Mouse (Mus musculus): ENCODE measurements around the gene Tmem54. TPM values are rescaled to one million over a fixed set of nuclear protein-coding genes. Genes with fewer than 3 reads are reported as not detected.
A peak's percentile ranks its signal among the peaks of the same experiment; 100 is the strongest.

Gene Tmem54
- polyA plus RNA-seq, 1 experiment, result 851 TPM

DNA sequence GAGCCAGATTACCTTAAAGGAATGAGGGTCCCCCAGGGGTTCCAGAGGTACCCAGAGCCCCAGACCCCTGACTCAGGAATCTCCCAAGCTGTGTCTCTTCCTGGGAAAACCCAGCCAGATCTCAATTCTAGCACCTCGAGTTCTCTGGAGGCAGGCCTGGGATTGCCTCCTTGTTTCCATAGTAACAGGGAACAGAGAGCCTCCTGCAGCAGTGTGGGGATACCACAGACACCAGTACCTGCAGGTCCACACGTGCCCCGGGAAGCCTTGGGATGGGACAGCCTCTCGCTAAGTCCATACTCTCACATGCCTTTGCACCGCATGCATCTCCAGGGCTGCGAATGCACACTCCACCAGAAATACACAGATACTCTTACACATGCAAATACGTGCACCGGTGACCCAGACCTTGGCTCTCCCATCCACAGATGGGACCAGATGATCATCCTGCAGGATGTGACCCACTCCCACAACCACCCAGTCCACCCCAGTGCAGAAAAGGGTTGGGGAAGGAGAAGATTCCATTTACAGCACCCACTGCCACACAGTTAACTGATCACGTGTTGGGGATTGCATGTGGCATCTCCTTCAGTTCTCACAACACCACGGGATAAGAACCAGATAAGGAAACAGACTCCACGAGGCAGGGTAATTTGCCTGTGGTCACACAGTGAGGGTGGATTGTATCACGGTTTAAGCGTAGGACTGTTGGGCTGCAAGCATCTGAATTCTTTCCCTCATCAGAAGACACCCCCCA lies 23.4 kb downstream of the Tmem54 start:
- Histone ChIP-seq H3K27me3 (ENCODE audit: control insufficient read depth, insufficient read depth, low read length) (peaks cover 5% of the 10 kb centered on the region; the same call in 1 of the 2 replicates), H3K4me3 (ENCODE audit: low read depth, low read length) (no peak overlapping the region), H3K36me3 (ENCODE audit: control insufficient read depth, insufficient read depth, low read length) (no peaks in the 10 kb centered on the region), H3K27ac (ENCODE audit: insufficient read depth, low read depth, low read length) (no peak overlapping the region), H3K4me1 (ENCODE audit: control insufficient read depth, insufficient read depth, insufficient read length, low read length) (peaks cover 9% of the 10 kb centered on the region; the same call in 1 of the 2 replicates)
- 60% methylated on average over 13 of the region's 13 CpGs for WGBS
- no peak for TF ChIP-seq POLR2A (IDR thresholded peaks at IDR 0.05; ENCODE audit: low read depth, low read length)
- TF ChIP-seq CTCF (IDR thresholded peaks at IDR 0.05; ENCODE audit: extremely low read depth, insufficient read length, insufficient replicate concordance, low read depth, low read length), result no peak

DNA sequence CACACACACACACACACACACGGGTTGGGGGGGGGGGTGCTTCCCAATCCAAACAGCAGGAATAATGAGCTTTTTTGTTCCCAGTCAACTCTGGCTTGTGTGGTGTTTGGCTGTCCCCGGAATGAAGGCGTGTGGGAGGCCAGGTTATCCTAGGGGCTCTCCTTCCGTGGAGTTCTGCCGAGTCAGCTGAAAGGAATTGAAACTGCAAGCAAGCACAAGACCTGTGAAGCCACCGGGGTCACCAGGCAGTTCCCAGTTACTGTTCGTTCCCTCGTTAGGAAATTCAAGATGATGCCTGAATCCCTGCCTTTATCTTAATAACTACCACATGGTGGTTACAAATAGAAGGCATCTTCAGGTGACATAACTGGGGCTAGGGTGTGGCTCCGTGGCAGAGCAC lies 24.0 kb downstream of the Tmem54 start:
- H3K27ac ChIP-seq (ENCODE audit: insufficient read depth, low read depth, low read length), result no peak overlapping the region
- WGBS, result 30% methylated on average over 9 of the region's 9 CpGs

GRCm38 (mm10) chr4:129130149-129130548 lies 24.8 kb downstream of the Tmem54 start:
- TF ChIP-seq POLR2A (IDR thresholded peaks at IDR 0.05; ENCODE audit: low read depth, low read length), result no peak
- peak; percentile 93; the same call in 1 of the 2 replicates for TF ChIP-seq CTCF (IDR thresholded peaks at IDR 0.05; ENCODE audit: extremely low read depth, insufficient read length, insufficient replicate concordance, low read depth, low read length)
- Histone ChIP-seq H3K27ac (ENCODE audit: insufficient read depth, low read depth, low read length) (no peak overlapping the region), H3K4me1 (ENCODE audit: control insufficient read depth, insufficient read depth, insufficient read length, low read length) (peaks cover 9% of the 10 kb centered on the region; the same call in 1 of the 2 replicates), H3K4me3 (ENCODE audit: low read depth, low read length) (no peak overlapping the region), H3K36me3 (ENCODE audit: control insufficient read depth, insufficient read depth, low read length) (no peaks in the 10 kb centered on the region), H3K27me3 (ENCODE audit: control insufficient read depth, insufficient read depth, low read length) (no peaks in the 10 kb centered on the region)
- 4% methylated on average over 8 of the region's 8 CpGs for WGBS

More for the DNA sequence above, 24.0 kb downstream of the Tmem54 start:
- no peak for TF ChIP-seq CTCF (IDR thresholded peaks at IDR 0.05; ENCODE audit: extremely low read depth, insufficient read length, insufficient replicate concordance, low read depth, low read length)
- no peak for TF ChIP-seq POLR2A (IDR thresholded peaks at IDR 0.05; ENCODE audit: low read depth, low read length)
- H3K36me3 ChIP-seq (ENCODE audit: control insufficient read depth, insufficient read depth, low read length), result no peaks in the 10 kb centered on the region
- peaks cover 4% of the 10 kb centered on the region; the same call in 1 of the 2 replicates for H3K27me3 ChIP-seq (ENCODE audit: control insufficient read depth, insufficient read depth, low read length)
- H3K4me3 ChIP-seq (ENCODE audit: low read depth, low read length), result no peak overlapping the region
- H3K4me1 ChIP-seq (ENCODE audit: control insufficient read depth, insufficient read depth, insufficient read length, low read length), result peaks cover 9% of the 10 kb centered on the region; the same call in 1 of the 2 replicates

GRCm38 (mm10) chr4:129130755-129131303 lies 25.5 kb downstream of the Tmem54 start:
- TF ChIP-seq POLR2A (IDR thresholded peaks at IDR 0.05; ENCODE audit: low read depth, low read length), result no peak
- no peak for TF ChIP-seq CTCF (IDR thresholded peaks at IDR 0.05; ENCODE audit: extremely low read depth, insufficient read length, insufficient replicate concordance, low read depth, low read length)
- Histone ChIP-seq H3K36me3 (ENCODE audit: control insufficient read depth, insufficient read depth, low read length) (no peaks in the 10 kb centered on the region), H3K27me3 (ENCODE audit: control insufficient read depth, insufficient read depth, low read length) (peaks cover 5% of the 10 kb centered on the region), H3K4me3 (ENCODE audit: low read depth, low read length) (peak overlapping the region; percentile 34), H3K27ac (ENCODE audit: insufficient read depth, low read depth, low read length) (no peak overlapping the region), H3K4me1 (ENCODE audit: control insufficient read depth, insufficient read depth, insufficient read length, low read length) (peaks cover 6% of the 10 kb centered on the region; the same call in 1 of the 2 replicates)
- 9% methylated on average over 17 of the region's 17 CpGs for WGBS

DNA sequence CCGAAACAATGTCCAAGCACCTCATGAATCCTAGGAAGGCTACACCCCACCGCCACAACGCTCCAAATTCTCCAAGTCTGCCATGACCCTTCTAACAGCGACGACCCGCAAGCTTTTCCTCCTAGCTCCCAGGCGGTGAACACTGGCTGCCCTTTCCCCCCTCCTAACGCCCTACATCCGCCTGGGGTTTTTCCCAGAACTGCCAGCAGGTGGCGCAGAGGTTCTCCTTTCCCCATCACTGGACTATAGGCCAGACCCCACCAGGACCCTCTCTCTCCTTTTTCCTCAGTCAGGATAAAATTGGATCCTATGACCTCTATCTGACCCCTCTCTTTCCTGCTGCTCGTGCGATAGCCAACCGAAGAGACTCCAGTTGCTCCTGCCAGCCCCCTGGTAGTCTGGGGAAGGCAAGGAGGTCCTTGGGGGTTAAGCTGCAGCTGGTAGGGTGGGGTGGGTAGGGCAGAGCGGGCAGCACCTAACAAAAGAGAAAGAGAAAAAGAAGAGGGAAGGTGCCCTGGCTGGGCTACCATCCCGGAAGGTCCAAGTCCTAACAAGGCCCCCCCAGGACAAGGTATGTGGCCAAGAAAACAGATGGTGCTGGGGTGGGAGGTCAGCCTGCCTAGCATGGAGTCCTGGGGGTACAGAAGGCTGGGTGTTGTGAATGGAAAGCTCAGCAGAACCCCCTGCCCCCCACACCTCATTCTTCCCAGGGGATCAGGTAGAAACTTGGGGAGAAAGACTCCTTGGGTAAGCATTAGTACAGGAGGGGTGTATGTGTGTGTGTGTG lies 29.6 kb downstream of the Tmem54 start:
- no peak overlapping the region for H3K27ac ChIP-seq (ENCODE audit: insufficient read depth, low read depth, low read length)

DNA sequence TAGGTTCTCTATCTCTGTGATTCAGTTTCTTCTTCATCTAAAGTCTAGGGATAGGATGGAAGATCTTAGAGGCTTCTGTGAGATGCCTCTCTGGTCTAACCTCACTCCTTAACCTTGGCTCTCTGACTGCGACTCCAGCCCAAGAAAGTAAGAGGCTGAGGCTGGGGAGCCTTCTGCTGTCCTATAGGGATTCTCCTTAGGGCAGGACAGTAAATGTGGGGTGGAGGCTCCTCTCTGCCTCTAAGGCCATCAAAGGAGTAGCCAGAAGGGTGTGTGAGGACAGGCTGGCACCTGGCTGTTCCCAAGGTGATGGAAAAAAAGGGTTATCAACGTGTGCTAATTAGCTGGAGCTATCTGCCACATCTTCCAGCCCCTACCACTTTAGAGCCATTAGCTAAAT lies 30.3 kb downstream of the Tmem54 start:
- TF ChIP-seq CTCF (IDR thresholded peaks at IDR 0.05; ENCODE audit: extremely low read depth, insufficient read length, insufficient replicate concordance, low read depth, low read length) (no peak), POLR2A (IDR thresholded peaks at IDR 0.05; ENCODE audit: low read depth, low read length) (no peak)
- H3K27me3 ChIP-seq (ENCODE audit: control insufficient read depth, insufficient read depth, low read length), result peaks cover 28% of the 10 kb centered on the region
- 61% methylated on average over 2 of the region's 2 CpGs for WGBS
- H3K27ac ChIP-seq (ENCODE audit: insufficient read depth, low read depth, low read length), result no peak overlapping the region
- peaks cover 2% of the 10 kb centered on the region; the same call in 1 of the 2 replicates for H3K4me1 ChIP-seq (ENCODE audit: control insufficient read depth, insufficient read depth, insufficient read length, low read length)
- H3K4me3 ChIP-seq (ENCODE audit: low read depth, low read length), result no peak overlapping the region
- no peaks in the 10 kb centered on the region for H3K36me3 ChIP-seq (ENCODE audit: control insufficient read depth, insufficient read depth, low read length)

More for the DNA sequence above, 29.6 kb downstream of the Tmem54 start:
- peak overlapping the region; percentile 10; the same call in 1 of the 2 replicates for H3K4me3 ChIP-seq (ENCODE audit: low read depth, low read length)
- H3K27me3 ChIP-seq (ENCODE audit: control insufficient read depth, insufficient read depth, low read length), result peaks cover 28% of the 10 kb centered on the region
- H3K4me1 ChIP-seq (ENCODE audit: control insufficient read depth, insufficient read depth, insufficient read length, low read length), result peaks cover 5% of the 10 kb centered on the region
- peak; percentile 90; the same call in 1 of the 2 replicates for TF ChIP-seq CTCF (IDR thresholded peaks at IDR 0.05; ENCODE audit: extremely low read depth, insufficient read length, insufficient replicate concordance, low read depth, low read length)
- TF ChIP-seq POLR2A (IDR thresholded peaks at IDR 0.05; ENCODE audit: low read depth, low read length), result no peak
- 17% methylated on average over 15 of the region's 15 CpGs for WGBS
- H3K36me3 ChIP-seq (ENCODE audit: control insufficient read depth, insufficient read depth, low read length), result no peaks in the 10 kb centered on the region

Data from small intestine, adult 2 months (tissue).